Mouse (Mus musculus) gastrocnemius, postnatal 25 days (tissue): ENCODE data around the gene Olfr1512. TPM values are rescaled to one million over a fixed set of nuclear protein-coding genes. Genes with fewer than 3 reads are reported as not detected.
"Not testable (repeated sequence)": the region's sequence is repeated elsewhere in the genome, so short reads cannot be mapped to it uniquely, and the experiment has no call there.

ENCODE experiments used
- DNase-seq: peaks from one replicate; pipeline ENCODE4 v3.0.0; 2022
- long read RNA-seq, 2 experiments: library from polyadenylated mRNA; stranded (forward); transcript quantifications; one replicate each; pipeline ENCODE4 v2.0.0; 2021
- total RNA-seq, 2 experiments: library from RNA; stranded (reverse); gene quantifications; 1 replicate in 1 of 2; 2 replicates in 1 of 2; pipeline ENCODE4 v1.2.3; 2021

Olfr1512 gene
- total RNA-seq, result not detected
- long read RNA-seq, experiment 1, result 0 reads
- long read RNA-seq, experiment 2, result 0 reads

DNA sequence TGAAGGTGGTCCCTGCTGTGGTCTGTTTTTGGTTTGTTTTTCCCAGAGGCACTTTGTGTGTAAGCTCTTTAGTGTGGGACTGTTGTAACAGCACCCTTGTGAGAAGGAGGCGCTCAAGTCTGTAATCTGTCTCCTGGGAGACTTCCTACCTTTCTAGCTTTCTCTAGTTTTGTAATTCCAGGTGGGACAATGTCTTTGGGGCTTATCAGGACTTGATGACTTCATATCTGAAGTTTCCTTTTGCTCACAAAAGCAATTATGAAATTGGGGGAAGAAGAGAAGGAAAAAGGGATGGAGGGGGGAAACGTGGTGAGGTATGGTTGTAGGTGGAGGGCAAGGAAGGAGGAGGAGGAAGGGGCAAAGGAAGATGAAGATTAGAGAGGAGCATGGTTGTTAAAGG, at the start of gene Olfr1512:
Gene Olfr1512, minus strand, starts transcription at position 101 of the 400 bp plus-strand sequence.
- no peak for DNase-seq

DNA sequence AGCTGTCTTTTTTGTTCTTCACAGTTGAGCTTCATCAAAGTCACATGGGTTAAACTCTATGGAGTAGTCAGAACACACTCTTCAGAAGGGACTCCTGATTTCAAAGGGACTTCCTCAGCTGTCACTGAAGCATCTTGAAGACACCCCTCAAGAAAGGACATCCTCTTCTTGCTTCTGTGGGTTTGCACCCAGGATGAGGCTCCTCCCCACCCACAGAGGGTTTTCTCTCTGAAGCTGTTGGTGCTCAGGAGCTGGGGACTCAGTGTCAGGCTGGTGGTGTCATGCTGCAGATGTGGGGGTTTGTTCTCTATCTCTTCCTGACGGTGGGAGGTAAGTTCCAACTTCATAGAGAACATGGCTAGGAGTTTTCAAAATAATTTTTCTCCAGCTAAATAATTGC, 48.7 kb upstream of the Olfr1512 start:
- peak; percentile 17 for DNase-seq

DNA sequence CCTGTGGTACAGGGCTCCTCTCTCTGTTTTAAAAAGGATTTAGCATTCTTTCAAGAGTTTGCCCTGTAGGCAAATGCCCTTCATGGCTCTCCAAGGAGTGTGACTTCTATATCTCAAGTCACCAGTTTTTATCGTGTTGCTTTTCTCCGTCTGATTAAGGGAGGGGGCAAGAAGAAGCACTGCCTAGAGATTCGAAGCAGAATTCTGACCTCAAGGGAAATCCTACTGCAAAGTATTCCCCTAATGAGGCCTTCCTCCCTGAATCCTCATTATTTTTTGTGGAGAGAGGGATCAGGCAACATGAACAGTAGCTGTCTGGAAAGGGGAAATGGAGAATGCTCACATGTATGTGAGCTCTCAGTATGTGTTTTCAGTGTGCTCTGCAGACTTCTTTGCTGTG, 35.3 kb upstream of the Olfr1512 start, which contains the start of gene Olfr1510:
Gene Olfr1510, minus strand, starts transcription at position 101 of the 400 bp plus-strand sequence.
- DNase-seq, result no peak

DNA sequence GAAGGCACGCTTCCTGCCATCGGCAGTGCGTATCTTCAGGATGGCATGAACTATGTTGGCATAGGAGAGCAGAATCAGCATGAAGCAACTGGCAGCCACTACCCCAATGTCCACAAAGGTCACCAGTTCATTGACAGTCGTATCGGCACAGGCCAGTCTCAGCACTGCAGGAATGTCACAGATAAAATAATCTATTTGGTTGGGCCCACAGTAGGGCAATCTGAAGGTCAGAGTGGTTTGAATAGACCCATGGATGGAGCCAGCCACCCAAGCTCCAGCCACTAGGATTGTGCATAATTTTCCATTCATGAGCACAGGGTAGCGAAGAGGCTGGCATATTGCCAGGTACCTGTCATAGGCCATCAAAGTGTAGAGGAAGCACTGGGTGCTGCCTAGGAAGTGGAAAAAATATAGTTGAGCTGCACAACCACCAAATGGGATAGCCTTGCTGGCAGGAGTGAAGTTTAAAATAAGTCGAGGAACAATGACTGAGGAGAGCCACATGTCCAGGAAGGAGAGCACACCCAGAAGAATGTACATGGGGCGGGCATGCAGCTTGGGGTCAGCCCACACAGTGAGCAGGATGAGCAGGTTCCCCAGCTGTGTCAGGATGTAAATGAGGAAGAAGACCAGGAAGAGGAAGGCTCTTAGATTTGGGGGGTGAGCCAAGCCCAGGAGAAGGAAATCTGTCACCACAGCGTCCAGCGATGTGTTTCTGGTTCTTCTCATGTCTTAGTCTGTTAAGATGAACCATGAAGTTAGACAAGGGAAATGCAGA, 31.4 kb upstream of the Olfr1512 start:
- DNase-seq, result not testable (repeated sequence)

DNA sequence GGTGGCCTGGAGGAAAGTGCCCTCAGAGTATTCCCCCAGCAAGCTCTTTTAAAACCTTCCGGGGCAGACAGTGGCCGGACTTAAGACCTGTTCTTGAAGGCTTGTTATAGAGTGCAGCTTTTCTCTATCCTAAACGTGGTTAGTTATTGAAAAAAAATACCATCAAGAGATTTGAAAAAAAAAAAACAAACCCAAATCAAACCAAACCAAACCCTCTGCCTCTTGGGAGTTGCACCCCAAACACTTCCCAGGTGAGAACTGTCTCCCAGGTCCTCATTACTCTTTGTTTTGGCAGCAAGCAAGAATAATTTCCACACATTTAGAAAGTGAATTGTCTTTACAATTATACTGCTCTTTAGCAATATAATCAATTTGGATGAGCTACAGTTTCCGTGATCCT, 18.3 kb upstream of the Olfr1512 start, which contains the start of gene Olfr1511:
Gene Olfr1511, minus strand, starts transcription at position 101 of the 400 bp plus-strand sequence.
- no peak for DNase-seq

DNA sequence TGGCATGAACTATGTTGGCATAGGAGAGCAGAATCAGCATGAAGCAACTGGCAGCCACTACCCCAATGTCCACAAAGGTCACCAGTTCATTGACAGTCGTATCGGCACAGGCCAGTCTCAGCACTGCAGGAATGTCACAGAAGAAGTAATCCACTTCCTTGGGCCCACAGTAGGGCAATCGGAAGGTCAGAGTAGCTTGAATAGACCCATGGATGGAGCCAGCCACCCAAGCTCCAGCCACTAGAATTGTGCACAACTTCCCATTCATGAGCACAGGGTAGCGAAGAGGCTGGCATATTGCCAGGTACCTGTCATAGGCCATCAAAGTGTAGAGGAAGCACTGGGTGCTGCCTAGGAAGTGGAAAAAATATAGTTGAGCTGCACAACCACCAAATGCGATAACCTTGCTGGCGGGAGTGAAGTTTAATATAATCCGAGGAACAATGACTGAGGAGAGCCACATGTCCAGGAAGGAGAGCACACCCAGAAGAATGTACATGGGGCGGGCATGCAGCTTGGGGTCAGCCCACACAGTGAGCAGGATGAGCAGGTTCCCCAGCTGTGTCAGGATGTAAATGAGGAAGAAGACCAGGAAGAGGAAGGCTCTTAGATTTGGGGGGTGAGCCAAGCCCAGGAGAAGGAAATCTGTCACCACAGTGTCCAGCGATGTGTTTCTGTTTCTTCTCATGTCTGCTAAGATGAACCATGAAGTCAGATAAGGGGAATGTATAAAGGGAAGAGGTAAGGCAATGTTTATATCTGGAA, 11.3 kb upstream of the Olfr1512 start:
- not testable (repeated sequence) for DNase-seq

DNA sequence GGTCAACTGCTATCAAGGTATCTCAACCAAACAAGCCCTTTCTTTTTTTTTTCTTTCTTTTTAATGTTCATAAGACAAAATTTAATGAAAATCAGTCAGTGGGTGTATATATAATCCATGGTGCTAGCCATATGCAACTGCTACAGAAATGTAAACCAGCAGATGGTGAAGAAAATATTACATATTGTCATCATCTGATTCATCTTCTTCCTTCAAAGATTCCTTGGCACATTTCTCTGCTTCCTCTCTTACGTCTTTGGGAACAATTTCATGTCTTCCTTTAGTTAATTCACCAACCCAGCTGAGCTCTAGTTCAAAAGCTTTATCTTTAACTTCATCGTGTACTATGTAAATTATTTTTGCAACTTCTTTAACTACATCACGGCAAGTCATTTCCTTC, 10.2 kb downstream of the Olfr1512 start:
- no peak for DNase-seq

DNA sequence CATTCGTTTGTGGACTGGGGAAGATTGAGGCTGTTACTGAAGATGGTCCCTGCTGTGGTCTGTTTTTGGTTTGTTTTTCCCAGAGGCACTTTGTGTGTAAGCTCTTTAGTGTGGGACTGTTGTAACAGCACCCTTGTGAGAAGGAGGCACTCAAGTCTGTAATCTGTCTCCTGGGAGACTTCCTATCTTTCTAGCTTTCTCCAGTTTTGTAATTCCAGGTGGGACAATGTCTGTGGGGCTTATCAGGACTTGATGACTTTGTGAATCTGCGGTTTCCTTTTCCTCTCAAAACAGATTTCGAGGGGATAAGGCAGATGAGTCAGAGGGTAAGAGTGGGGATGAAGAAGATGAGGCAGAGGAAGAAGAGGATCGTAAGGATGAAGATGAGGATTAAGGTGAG, 22.7 kb downstream of the Olfr1512 start, which contains the start of gene Olfr1513:
Gene Olfr1513, minus strand, starts transcription at position 101 of the 400 bp plus-strand sequence.
- no peak for DNase-seq

DNA sequence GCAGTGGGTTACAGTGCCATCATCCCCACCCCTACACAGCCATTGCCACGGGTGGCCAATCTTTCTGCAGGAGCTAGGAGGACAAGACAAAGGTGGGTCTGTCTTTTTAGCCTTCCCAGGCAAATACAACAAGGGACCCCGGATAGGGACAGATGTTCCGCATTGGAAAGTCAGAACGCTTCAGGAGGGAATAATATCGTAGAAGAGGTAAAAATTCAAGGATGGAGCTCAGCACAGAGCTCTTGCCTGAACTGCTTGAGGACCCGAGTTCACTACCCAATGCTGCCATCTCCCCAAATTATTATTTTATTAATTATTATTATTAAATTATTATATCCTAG, 39.5 kb downstream of the Olfr1512 start:
- no peak for DNase-seq

DNA sequence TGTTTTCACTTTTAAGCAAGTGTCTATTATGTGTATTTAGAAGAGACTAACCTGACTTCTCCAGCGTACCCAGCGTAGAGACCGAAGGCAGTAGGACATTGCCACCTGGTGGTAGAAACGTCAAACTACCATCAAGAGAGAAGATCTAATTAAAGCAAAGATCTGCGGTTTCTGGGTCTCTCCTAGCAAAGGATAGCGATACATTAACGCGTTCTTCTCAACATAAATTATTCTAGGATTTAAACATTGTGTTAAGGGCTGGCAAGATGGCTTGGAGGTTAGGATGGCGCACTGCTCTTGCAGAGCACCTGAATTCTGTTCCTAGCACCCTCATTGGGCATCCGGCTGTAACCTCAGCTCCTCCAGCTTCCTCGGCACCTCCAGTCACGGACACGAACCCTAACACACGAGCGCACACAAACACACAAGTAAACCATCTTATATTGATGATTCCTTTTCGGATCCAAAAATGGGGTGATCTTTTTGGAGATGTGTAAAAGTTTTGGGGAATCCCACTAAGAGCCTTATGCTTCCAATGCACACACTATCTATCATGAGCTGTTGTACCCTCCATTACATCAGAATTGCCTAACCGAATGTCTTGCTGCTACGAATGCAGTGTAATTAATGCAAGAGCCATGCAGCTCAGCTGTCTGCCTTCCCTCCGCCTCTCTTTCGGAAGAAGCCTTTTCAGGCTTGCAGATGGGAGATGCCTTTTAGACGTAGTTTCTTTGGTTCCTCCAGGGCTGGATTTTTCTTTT, 40.0 kb downstream of the Olfr1512 start:
- DNase-seq, result peak; percentile 24

DNA sequence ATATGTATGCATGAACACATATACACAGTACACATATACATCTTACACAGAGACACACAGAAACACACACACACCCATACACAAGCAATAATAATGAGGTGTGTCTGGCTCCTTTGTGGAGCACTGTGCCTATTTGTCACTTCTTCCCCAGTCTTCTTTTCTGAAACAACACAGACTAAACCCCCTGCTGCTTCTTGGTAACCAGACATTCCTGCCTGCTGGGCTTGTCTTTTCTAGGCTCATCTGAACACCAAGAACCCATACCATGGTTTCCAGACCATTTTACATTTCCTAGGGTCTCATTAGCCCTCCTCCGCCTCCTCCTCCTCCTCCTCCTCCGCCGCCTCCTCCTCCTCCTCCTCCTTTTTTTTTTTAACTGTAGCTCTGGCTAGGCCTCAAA, 46.8 kb downstream of the Olfr1512 start:
- no peak for DNase-seq

DNA sequence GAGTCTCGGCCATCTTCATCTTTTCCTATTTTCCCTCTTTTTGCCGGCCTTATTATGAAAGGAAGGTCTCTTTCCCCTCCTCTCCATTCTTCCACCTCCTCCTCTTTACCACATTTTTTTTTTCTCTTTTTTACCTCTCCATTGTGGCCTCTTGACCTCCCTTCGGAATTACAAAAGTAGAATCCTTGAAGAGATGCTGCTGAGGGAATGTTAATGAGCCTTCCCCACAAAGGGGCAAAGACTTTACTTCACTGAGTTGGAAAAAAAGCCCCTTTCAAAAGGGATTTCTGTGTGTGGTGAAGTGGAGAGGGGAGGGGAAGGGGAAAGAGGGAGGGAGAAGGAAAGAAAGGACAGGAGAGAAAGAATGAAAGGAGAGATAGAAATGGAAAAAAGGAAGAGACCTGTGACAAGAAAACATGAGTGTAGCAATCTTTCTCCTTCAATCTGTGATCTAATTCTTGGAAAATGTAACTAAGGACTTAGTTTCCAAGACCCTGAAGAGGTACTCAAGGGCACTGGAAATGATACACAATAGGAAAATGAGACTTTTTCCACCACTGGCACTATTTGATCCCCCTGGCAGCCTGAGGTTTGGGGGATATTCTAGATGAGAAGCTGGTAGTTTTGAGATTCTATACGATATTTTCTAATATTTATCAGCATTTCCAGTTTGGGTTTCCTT, 47.8 kb downstream of the Olfr1512 start:
- no peak for DNase-seq

DNA sequence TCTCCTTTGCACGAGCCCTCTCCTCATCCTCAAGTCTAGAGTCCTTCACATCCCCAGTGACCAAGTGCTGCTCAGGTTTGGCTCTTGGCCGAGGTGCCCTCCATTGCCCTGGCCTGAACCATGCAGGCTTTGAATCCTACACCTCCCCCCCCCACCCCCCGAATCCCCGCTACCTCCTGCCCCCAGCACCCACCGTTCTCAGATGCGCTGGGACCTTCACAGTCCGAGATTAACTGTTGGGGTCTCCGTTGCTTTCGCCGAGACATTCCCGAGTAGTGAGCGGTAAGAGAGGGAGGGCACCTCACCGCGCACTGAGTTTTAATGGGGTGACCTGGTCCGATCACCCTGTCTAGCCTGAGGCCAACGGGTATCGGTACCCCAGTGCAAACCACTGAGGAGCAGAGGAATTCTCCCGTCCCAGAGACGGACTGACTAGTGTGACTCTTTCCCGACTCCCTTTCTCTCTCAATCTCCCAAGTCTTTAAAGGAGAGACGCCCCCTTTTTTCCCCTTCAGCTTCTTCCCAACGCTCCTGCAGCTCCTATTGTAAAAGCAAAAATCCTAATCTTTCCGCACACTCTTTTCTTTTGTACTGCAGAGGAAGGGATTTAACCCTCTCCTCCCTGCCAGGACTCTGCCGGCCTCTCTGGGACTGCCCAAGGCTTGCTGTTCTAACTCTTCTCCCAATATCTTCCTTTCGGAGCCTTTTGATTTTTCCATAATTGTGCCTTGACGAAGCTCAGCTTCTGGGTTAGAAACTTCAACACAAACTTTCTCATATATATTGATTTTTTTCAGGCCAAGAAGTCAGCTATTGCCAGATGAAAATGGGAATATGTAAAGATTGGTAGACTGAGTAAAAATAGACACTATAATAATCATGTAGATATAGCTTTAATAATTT, 50.8 kb downstream of the Olfr1512 start, which contains the start of gene Sall2:
Gene Sall2, minus strand, starts transcription at position 853 of the 903 bp plus-strand sequence.
- DNase-seq, result no peak

DNA sequence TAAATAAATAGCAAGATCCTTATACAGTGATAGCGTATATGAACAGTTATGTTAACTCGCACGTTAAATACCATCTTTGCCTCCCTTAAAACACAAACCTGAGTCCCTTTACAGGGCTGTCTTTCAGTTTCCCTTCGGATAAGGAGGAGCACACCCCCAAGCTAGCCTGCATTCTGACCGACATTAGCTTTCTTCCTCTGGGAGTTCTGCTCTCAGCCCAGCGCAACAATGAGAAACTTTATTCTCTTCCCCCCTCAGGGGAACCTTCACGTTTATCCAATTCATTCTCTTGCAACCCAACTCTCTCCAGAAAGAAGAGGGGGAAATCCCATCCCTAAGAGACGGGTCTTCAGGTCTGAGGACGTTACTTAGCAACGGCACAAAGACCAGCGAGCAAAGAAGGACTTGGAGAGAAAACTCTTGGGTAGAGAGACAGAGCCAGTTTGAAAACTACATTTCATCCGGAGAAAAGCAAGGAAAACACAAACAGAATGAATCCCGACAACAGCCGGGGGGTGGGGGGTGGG, 51.5 kb downstream of the Olfr1512 start:
- DNase-seq, result no peak

DNA sequence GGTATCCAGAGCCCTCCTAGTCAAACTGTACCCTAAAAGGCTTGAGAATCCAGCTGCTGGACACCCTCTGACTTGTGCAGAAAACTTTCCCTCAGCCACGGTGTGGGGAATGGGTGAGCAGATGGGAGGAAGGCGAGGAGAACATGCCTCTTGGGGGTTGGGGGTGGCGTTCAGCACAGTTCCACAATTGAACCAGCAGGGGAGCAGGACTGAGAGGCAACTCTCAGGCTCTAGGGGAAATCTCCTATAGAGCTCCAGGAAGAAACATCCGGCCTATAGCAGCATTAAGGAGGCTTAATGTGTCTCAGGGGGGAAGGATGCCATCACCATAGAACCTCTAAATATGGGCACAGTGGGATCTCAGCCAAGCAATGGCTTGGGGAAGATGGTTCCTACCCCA, 53.1 kb downstream of the Olfr1512 start:
- DNase-seq, result no peak

Other genes starting within 250 kb of the Olfr1512 start
- gene Supt16, start 181.8 kb downstream of the Olfr1512 start, total RNA-seq, result 10 to 100 TPM; 11.7 to 11.9 TPM
- 10 to 100 TPM; 31.1 to 33.9 TPM for gene Chd8, start 121.4 kb downstream of the Olfr1512 start, total RNA-seq
- gene Tox4, start 100.0 kb downstream of the Olfr1512 start, total RNA-seq, result 10 to 100 TPM; 35.8 to 41.6 TPM
- 1 to 10 TPM; 2.3 to 3.5 TPM for gene Rab2b, start 99.6 kb downstream of the Olfr1512 start, total RNA-seq
- 10 to 100 TPM; 13.7 to 14.0 TPM for gene Mettl3, start 74.0 kb downstream of the Olfr1512 start, total RNA-seq
- gene Sall2, start 50.4 kb downstream of the Olfr1512 start, total RNA-seq, result 1 to 10 TPM in 1 of 2 experiments, under 1 TPM in 1; 0.87 to 1.1 TPM
- not detected for gene Olfr1513, start 22.8 kb downstream of the Olfr1512 start, total RNA-seq
- not detected for gene Olfr1511, start 18.2 kb upstream of the Olfr1512 start, total RNA-seq
- gene Olfr1510, start 35.2 kb upstream of the Olfr1512 start, total RNA-seq, result not detected
- not detected for gene Olfr1509, start 63.8 kb upstream of the Olfr1512 start, total RNA-seq
- not detected for gene Olfr1508, start 88.3 kb upstream of the Olfr1512 start, total RNA-seq
- not detected for gene Olfr1507, start 116.6 kb upstream of the Olfr1512 start, total RNA-seq